Mouse (Mus musculus) liver, adult 2 months (tissue): ENCODE data around the gene Aldh6a1. TPM values are rescaled to one million over a fixed set of nuclear protein-coding genes. Genes with fewer than 3 reads are reported as not detected.

Experiments
- DNase-seq: peaks from one replicate; pipeline ENCODE4 v3.0.0-alpha.2; 2011; ENCODE audit warnings: low read depth, low spot score; ENCODE audit errors: extremely low read depth
- H3K27ac ChIP-seq: fragments of 200-500 bp; replicated peaks from 2 replicates; pipeline ENCODE4 v1.5.1; 2012; ENCODE audit warnings: low read depth, mild to moderate bottlenecking, control low read depth, inconsistent platforms, low read length; ENCODE audit not compliant: insufficient read depth
- H3K27me3 ChIP-seq: fragments of 200-500 bp; 2 replicates; pipeline ENCODE4 v1.6.1; 2012; ENCODE audit warnings: mild to moderate bottlenecking, moderate library complexity, low read length, inconsistent platforms; ENCODE audit not compliant: control insufficient read depth, insufficient read depth
- H3K36me3 ChIP-seq: fragments of 200-500 bp; 2 replicates; pipeline ENCODE4 v1.6.1; 2012; ENCODE audit warnings: low read length, inconsistent platforms; ENCODE audit not compliant: control insufficient read depth, insufficient read depth
- H3K4me1 ChIP-seq: fragments of 200-500 bp; 2 replicates; pipeline ENCODE4 v1.6.1; 2011; ENCODE audit warnings: low read length; ENCODE audit not compliant: control insufficient read depth, insufficient read depth
- H3K4me3 ChIP-seq: fragments of 200-500 bp; 2 replicates; pipeline ENCODE4 v1.5.1; 2011; ENCODE audit warnings: low read depth, mild to moderate bottlenecking, control low read depth, low read length, moderate library complexity; ENCODE audit not compliant: insufficient read depth
- H3K79me2 ChIP-seq: fragments of 200-500 bp; 2 replicates; pipeline ENCODE4 v1.6.1; 2012; ENCODE audit warnings: inconsistent platforms, mild to moderate bottlenecking, low read length, moderate library complexity; ENCODE audit not compliant: control insufficient read depth, insufficient read depth
- H3K9ac ChIP-seq: fragments of 200-500 bp; 2 replicates; pipeline ENCODE4 v1.6.1; 2012; ENCODE audit warnings: low read depth, mild to moderate bottlenecking, control low read depth, inconsistent platforms, low read length
- CTCF ChIP-seq: fragments of 200-500 bp; IDR thresholded peaks from 2 replicates; pipeline ENCODE4 v1.5.1; 2011; ENCODE audit warnings: low read depth, low read length, control low read depth
- POLR2A ChIP-seq: fragments of 200-500 bp; IDR thresholded peaks from 2 replicates; pipeline ENCODE4 v1.6.1; 2011; ENCODE audit warnings: low read length, control low read depth; ENCODE audit not compliant: insufficient read depth; ENCODE audit errors: extremely low read depth
- WGBS: fragments of 180-500 bp; shearing (Covaris S2); methylation state at CpG from one replicate; pipeline ENCODE4 v1.1.7; 2018; 5-methylcytosine and 5-hydroxymethylcytosine counted together
- polyA plus RNA-seq: library from polyadenylated mRNA; depleted of rRNA; stranded (reverse); fragments of >200 nt; gene quantifications from 2 replicates; pipeline ENCODE4 v1.2.3, GENCODE M21; 2012; rRNA removed
- total RNA-seq: library from RNA; depleted of rRNA; stranded (reverse); fragments of >200 nt; gene quantifications from 2 replicates; pipeline ENCODE4 v1.2.3, GENCODE M21; 2014; rRNA removed

Aldh6a1 gene
- total RNA-seq = 370 and 371 TPM in 2 replicates
- polyA plus RNA-seq = 104 and 121 TPM in 2 replicates

DNA sequence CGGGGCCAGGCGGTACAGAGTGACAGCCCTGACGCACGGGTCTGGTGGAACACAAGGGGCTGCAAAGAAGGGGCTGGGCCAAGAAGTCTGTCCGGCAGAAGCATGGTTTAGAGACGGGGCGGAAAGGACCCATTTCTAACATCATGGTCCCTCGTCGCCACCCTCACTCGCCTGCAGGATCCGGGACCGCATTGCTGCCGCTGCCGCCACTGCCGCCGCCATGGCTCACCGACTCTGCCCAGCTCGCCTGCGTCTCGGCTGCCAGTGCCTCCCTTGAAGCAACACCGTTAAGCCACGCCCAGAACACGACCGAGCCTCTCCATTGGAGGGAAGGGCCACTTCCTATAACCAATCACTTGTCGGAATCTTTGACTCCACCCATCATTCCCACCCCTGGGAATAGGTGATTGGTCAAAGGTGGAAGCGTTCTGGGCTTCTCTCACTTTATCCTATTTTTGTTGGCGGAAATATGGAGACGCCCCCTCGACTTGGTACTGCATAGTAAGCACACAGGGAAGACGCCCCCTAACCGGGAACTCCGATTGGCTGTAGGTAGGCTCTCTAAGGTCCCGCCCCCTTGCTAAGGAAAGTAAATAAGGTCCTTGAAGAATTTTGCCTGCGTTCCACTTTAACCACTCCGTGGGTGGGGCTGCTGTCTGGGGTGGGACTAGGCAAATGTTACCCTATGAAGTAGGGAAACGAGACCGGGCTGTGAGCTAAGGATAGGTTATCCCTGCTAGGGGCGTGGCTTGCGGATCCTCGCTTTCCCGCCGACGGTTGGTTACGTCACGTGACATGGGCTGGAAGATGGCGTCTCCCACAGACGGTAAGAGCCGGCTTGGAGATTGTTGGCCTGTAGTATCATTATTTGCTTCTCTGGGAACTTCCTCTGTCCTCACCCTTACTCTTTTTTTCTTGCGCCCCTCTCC, at the start of gene Aldh6a1, which contains the start of gene Lin52:
TSS of gene Aldh6a1 (minus strand) at position 287 of the 929 bp plus-strand sequence.
TSS of gene Lin52 (plus strand) at position 705 of the 929 bp plus-strand sequence.
- peak within 1 kb of the TSS; percentile 88 for H3K9ac ChIP-seq
- no peaks in the 10 kb centered on the region for H3K27me3 ChIP-seq
- peak within 1 kb of the TSS; percentile 97 for H3K27ac ChIP-seq
- WGBS = under 1% methylated on average over 49 of the region's 49 CpGs
- H3K79me2 ChIP-seq = peaks cover 10% of the 10 kb centered on the region; the same call in 1 of the 2 replicates
- no peak for TF ChIP-seq CTCF
- peak; percentile 99 for TF ChIP-seq POLR2A
- DNase-seq = peak; percentile 100
- no peaks in the 10 kb centered on the region for H3K36me3 ChIP-seq
- peak within 1 kb of the TSS; percentile 68 for H3K4me3 ChIP-seq
- peaks cover 8% of the 10 kb centered on the region for H3K4me1 ChIP-seq

DNA sequence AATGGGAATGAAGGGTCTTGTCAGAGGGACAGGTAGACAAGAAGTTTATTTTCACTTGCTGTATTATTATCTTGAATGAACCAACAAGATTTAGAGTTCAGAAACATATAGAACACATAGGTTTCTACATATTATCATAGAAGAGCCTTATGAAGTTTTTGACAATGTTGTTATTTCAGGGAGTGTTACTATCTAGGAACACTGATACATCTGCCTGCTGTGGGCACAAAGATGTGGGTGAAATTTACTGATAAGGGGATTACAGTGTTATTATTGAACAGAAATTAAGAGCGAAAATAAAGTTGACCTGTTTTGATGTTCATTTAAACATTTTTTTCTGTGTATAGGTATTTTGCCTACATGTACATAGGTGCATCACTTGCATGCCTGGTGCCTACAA, 46.0 kb upstream of the Aldh6a1 start:
- Histone ChIP-seq H3K27me3 (no peaks in the 10 kb centered on the region), H3K9ac (no peak overlapping the region), H3K79me2 (peaks cover 5% of the 10 kb centered on the region; the same call in 1 of the 2 replicates), H3K4me1 (peaks cover 2% of the 10 kb centered on the region), H3K4me3 (no peak overlapping the region), H3K27ac (no peak overlapping the region), H3K36me3 (no peaks in the 10 kb centered on the region; the same call in 1 of the 2 replicates)
- WGBS = 100% methylated on average over 1 of the region's 1 CpGs
- no peak for TF ChIP-seq CTCF
- no peak for TF ChIP-seq POLR2A
- no peak for DNase-seq

DNA sequence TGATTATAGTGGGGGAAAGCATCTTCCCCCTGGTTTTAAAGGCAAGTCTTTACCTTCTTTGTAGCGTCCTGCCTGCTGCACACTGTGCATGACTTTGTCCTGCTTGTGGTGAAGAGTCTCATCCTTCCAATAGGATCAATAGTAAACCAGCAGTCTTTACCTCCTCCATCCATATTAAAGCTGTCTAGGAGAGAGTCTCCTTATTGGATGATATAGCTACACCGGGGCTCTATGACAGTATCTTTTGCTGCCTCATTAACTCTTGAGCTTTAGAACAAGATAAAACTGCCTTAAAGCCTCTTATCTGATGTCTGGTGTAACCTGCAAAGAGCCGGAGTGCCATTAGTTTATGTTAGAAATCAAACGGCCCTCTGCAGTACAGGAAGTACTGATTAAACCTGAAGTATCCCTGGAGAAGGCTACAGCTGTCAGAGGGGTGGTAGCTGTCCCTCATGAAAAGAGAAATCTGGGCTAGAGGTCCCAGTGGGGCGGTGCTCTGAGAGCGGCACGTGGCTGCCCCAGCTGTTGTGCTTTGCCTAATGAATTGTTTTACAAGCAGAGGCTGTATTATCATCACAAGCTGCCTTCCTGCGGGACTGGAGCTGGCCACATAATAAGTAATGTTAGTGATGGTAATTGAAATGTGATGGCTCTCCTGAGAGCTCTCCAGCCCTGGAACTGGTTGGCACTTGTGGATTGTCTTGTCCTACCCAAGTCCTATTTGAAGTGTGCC, 36.7 kb upstream of the Aldh6a1 start:
- H3K4me3 ChIP-seq = no peak overlapping the region
- no peak for TF ChIP-seq POLR2A
- no peak for TF ChIP-seq CTCF
- H3K27me3 ChIP-seq = no peaks in the 10 kb centered on the region
- WGBS = 75% methylated on average over 8 of the region's 8 CpGs
- no peak overlapping the region for H3K9ac ChIP-seq
- DNase-seq = no peak
- H3K4me1 ChIP-seq = no peaks in the 10 kb centered on the region; the same call in 1 of the 2 replicates
- H3K27ac ChIP-seq = no peak overlapping the region
- 0 out of 2 replicates have a peak, but pooled peaks cover 2% of the 10 kb centered on the region for H3K79me2 ChIP-seq
- H3K36me3 ChIP-seq = peaks cover 3% of the 10 kb centered on the region; the same call in 1 of the 2 replicates

DNA sequence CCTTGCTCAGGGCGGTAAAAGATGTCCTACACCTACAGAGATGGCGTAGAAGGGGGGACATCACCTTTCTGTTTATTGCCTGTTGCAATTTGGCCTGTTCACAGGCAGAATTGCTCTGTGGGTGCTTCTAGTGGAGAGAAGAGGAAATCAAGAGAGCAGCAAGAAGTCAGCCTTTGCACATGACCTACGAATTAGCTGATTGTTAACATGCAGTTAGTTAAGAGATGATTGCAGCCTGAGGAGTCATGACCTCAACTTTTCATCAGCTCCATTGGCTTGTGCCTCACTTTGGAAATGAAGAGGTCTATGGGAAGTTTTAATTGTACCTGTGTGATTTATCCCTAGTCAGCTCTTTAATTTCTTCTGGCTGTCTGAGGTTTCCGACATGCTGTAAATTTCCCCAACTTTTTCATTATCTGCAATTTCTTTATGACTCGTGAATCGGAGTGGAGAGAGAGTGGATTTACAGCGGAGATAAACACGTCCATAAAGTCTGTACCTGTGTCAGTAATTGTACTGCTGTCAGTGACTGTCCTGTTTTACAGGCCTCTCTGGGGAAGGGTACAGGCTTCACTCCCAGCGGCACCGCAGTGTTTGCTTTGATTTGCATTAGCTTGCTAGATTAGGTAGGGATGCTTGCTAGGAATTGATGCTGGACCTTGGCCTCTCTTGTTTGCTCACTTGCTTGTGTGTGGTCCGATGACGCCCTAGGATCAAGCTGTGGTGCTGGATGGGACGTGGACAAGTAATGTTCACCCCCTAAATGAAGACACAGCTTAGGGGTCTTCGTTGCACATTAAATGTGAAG, 32.2 kb upstream of the Aldh6a1 start:
- no peak overlapping the region for H3K9ac ChIP-seq
- peaks cover 8% of the 10 kb centered on the region for H3K36me3 ChIP-seq
- 59% methylated on average over 14 of the region's 14 CpGs for WGBS
- no peak overlapping the region for H3K4me3 ChIP-seq
- H3K27ac ChIP-seq = no peak overlapping the region
- 0 out of 2 replicates have a peak, but pooled peaks cover 2% of the 10 kb centered on the region for H3K4me1 ChIP-seq
- peaks cover 5% of the 10 kb centered on the region; the same call in 1 of the 2 replicates for H3K79me2 ChIP-seq
- H3K27me3 ChIP-seq = no peaks in the 10 kb centered on the region
- peak; percentile 46 for DNase-seq
- TF ChIP-seq CTCF = no peak
- no peak for TF ChIP-seq POLR2A

DNA sequence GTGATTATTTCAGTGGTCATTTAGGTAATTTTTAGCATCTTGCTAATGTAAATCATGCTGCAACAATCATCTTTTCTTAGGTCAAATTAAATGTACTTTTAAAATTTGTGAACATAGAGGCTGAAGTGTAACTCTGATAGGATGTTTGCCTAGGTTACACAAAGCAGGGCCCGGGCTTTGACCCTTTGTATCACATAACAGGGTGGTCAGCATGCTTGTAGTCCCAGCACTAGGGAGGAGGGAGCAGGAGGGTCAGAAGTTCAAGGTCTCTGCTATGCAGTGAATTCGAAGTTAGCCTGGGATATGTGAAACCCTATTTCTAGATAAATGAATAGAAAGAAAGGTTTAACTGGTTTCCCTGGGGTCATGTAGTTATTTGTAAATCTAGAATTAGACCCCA, 30.4 kb upstream of the Aldh6a1 start:
- DNase-seq = peak; percentile 22
- TF ChIP-seq POLR2A (no peak), CTCF (no peak)
- 16% methylated on average over 2 of the region's 2 CpGs for WGBS
- peaks cover 5% of the 10 kb centered on the region; the same call in 1 of the 2 replicates for H3K79me2 ChIP-seq
- H3K4me3 ChIP-seq = no peak overlapping the region
- H3K4me1 ChIP-seq = 0 out of 2 replicates have a peak, but pooled peaks cover 2% of the 10 kb centered on the region
- peaks cover 7% of the 10 kb centered on the region for H3K36me3 ChIP-seq
- H3K9ac ChIP-seq = no peak overlapping the region
- no peak overlapping the region for H3K27ac ChIP-seq
- no peaks in the 10 kb centered on the region for H3K27me3 ChIP-seq
